Mouse (Mus musculus) CH12.LX (cell line): ENCODE measurements at regions not wholly inside any gene's neighbourhood (a gene's known extent, or its start where the extent isn't known, plus 50 kb on each side); places are given as distances from the start of the nearest gene placed in this dataset.

Experiments
- DNase-seq: peaks from one replicate; pipeline ENCODE4 v3.0.0-alpha.2; 2013; ENCODE audit errors: extremely low read depth
- H3K27ac ChIP-seq: 2 replicates; pipeline ENCODE4 v1.5.1; 2012; ENCODE audit warnings: low read depth, mild to moderate bottlenecking, control low read depth, moderate library complexity; ENCODE audit not compliant: insufficient read depth
- H3K27me3 ChIP-seq: replicated peaks from 2 replicates; pipeline ENCODE3; 2012; ENCODE audit warnings: inconsistent platforms
- H3K36me3 ChIP-seq, 2 experiments: replicated peaks in 1 of 2; 2 replicates each; pipeline versions ENCODE3 to v1.6.1; 2012; ENCODE audit warnings: inconsistent platforms in 1 of 2, low read length in 1 of 2, mild to moderate bottlenecking in 1 of 2, mixed read lengths in 1 of 2, moderate library complexity in 1 of 2; ENCODE audit not compliant: control insufficient read depth in 1 of 2, insufficient read depth in 1 of 2
- H3K4me1 ChIP-seq, 2 experiments: 2 replicates each; pipeline ENCODE4 v1.6.1; 2012; ENCODE audit warnings: inconsistent platforms in 1 of 2, moderate library complexity in 1 of 2; ENCODE audit not compliant: insufficient read depth in 2 of 2, control insufficient read depth in 1 of 2
- H3K4me2 ChIP-seq: 2 replicates; pipeline ENCODE4 v1.6.1; 2012; ENCODE audit warnings: low read depth, mild to moderate bottlenecking, control low read depth; ENCODE audit not compliant: poor library complexity, insufficient read depth, severe bottlenecking
- H3K4me3 ChIP-seq, 3 experiments: fragments of 150-350 bp in 1 of 3; sonication (generic) in 1 of 3; replicated peaks in 1 of 3; 2 replicates each; pipeline versions ENCODE3 to v1.5.1; 2011 to 2012; ENCODE audit warnings: low read depth in 2 of 3, low read length in 2 of 3, mild to moderate bottlenecking in 2 of 3, moderate library complexity in 2 of 3, control low read depth in 1 of 3, improper control_type of control experiment in 1 of 3, inconsistent platforms in 1 of 3, mixed read lengths in 1 of 3; ENCODE audit not compliant: poor library complexity in 1 of 3
- H3K79me2 ChIP-seq: replicated peaks from 2 replicates; pipeline ENCODE4 v1.6.1; 2012; ENCODE audit warnings: mild to moderate bottlenecking, moderate library complexity; ENCODE audit not compliant: control insufficient read depth, poor library complexity, insufficient read depth, severe bottlenecking; ENCODE audit errors: extremely low read depth
- H3K9ac ChIP-seq: 2 replicates; pipeline ENCODE4 v1.6.1; 2012; ENCODE audit warnings: low read depth, mild to moderate bottlenecking, control low read depth, moderate library complexity; ENCODE audit not compliant: insufficient read depth
- H3K9me3 ChIP-seq: replicated peaks from 2 replicates; pipeline ENCODE3; 2012; ENCODE audit warnings: low read length, inconsistent platforms, mixed read lengths
- CHD2 ChIP-seq: IDR thresholded peaks from 2 replicates; pipeline ENCODE4 v1.6.1; 2011; ENCODE audit warnings: low read length, improper control_type of control experiment
- E2F4 ChIP-seq: IDR thresholded peaks from 2 replicates; pipeline ENCODE4 v1.6.1; 2011; ENCODE audit warnings: low read depth, low read length, improper control_type of control experiment; ENCODE audit not compliant: insufficient replicate concordance
- ELF1 ChIP-seq: IDR thresholded peaks from 2 replicates; pipeline ENCODE4 v1.6.1; 2014; ENCODE audit warnings: low read depth, mild to moderate bottlenecking, inconsistent platforms, low read length, improper control_type of control experiment
- EP300 ChIP-seq: IDR thresholded peaks from 2 replicates; pipeline ENCODE4 v1.6.1; 2011; ENCODE audit warnings: low read length, improper control_type of control experiment
- GABPA ChIP-seq: IDR thresholded peaks from 2 replicates; pipeline ENCODE4 v1.6.1; 2012; ENCODE audit warnings: low read depth, low read length, improper control_type of control experiment, inconsistent platforms; ENCODE audit not compliant: insufficient replicate concordance
- IRF4 ChIP-seq: IDR thresholded peaks from 2 replicates; pipeline ENCODE4 v1.6.1; 2014; ENCODE audit warnings: low read depth, mild to moderate bottlenecking, inconsistent platforms, low read length, improper control_type of control experiment
- JUN ChIP-seq: IDR thresholded peaks from 2 replicates; pipeline ENCODE4 v1.6.1; 2011; ENCODE audit warnings: low read depth, mild to moderate bottlenecking, low read length, improper control_type of control experiment, moderate library complexity; ENCODE audit not compliant: insufficient read depth
- KAT2A ChIP-seq: IDR thresholded peaks from 2 replicates; pipeline ENCODE4 v1.6.1; 2012; ENCODE audit warnings: low read length, improper control_type of control experiment, inconsistent platforms; ENCODE audit not compliant: insufficient replicate concordance
- MAFK ChIP-seq: IDR thresholded peaks from 2 replicates; pipeline ENCODE4 v1.6.1; 2011; ENCODE audit warnings: low read length, improper control_type of control experiment; ENCODE audit not compliant: insufficient replicate concordance
- MAX ChIP-seq: IDR thresholded peaks from 2 replicates; pipeline ENCODE4 v1.6.1; 2011; ENCODE audit warnings: low read length, improper control_type of control experiment
- PAX5 ChIP-seq: IDR thresholded peaks from 2 replicates; pipeline ENCODE4 v1.6.1; 2012; ENCODE audit warnings: low read length, inconsistent platforms, mixed read lengths
- RAD21 ChIP-seq: IDR thresholded peaks from 2 replicates; pipeline ENCODE4 v1.6.1; 2011; ENCODE audit warnings: low read depth, mild to moderate bottlenecking, low read length, improper control_type of control experiment, moderate library complexity
- SIN3A ChIP-seq: IDR thresholded peaks from 2 replicates; pipeline ENCODE4 v1.6.1; 2012; ENCODE audit warnings: low read length, improper control_type of control experiment, inconsistent platforms
- TBP ChIP-seq: conservative IDR thresholded peaks from 2 replicates; pipeline ENCODE4 v1.6.1; 2011; ENCODE audit warnings: low read depth, low read length, improper control_type of control experiment
- UBTF ChIP-seq: IDR thresholded peaks from 2 replicates; pipeline ENCODE4 v1.6.1; 2012; ENCODE audit warnings: low read depth, mild to moderate bottlenecking, inconsistent platforms, low read length, improper control_type of control experiment, moderate library complexity
- ZC3H11A ChIP-seq: IDR thresholded peaks from 2 replicates; pipeline ENCODE4 v1.6.1; 2012; ENCODE audit warnings: low read depth, mild to moderate bottlenecking, inconsistent platforms, low read length, improper control_type of control experiment
- ZKSCAN1 ChIP-seq: IDR thresholded peaks from 2 replicates; pipeline ENCODE4 v1.6.1; 2012; ENCODE audit warnings: low read depth, inconsistent platforms, low read length, improper control_type of control experiment, borderline replicate concordance
- ZMIZ1 ChIP-seq: IDR thresholded peaks from 2 replicates; pipeline ENCODE4 v1.6.1; 2012; ENCODE audit warnings: low read depth, mild to moderate bottlenecking, inconsistent platforms, low read length, improper control_type of control experiment
- dilution Hi-C: fragments of 300-500 bp; cut with MboI; formaldehyde crosslinking; loops from 2 replicates; pipeline ENCODE4 v1.14.3; 2020; ENCODE audit warnings: low sequenced_read_pairs; ENCODE audit not compliant: extremely low pct_unique_long_range_greater_than_20kb, extremely low pct_ligation_motif_present
- in situ Hi-C: fragments of 300-500 bp; cut with MboI; formaldehyde crosslinking; loops from 3 replicates; pipeline ENCODE4 v1.14.3; 2019; ENCODE audit warnings: low sequenced_read_pairs, low pct_ligation_motif_present, low pct_unique_long_range_greater_than_20kb, mixed read lengths

- no peak overlapping the region for H3K4me3 ChIP-seq
- H3K9ac ChIP-seq, result no peak overlapping the region
- H3K4me2 ChIP-seq, result no peak overlapping the region
- dilution Hi-C loops, result no loop called here
- DNase-seq, result no peak
- no peaks in the 10 kb centered on the region for H3K79me2 ChIP-seq
- no peaks in the 10 kb centered on the region for H3K36me3 ChIP-seq
- no peak overlapping the region for H3K27ac ChIP-seq
- peaks cover 80% of the 10 kb centered on the region for H3K27me3 ChIP-seq
- in situ Hi-C loops, result no loop called here
- H3K4me1 ChIP-seq, result peaks cover 0 to 5% of the 10 kb centered on the region in 2 experiments; a peak in 1 of 4 replicates
- TF ChIP-seq MAX (no peak), ZKSCAN1 (peak; percentile 97), CHD2 (no peak)
- H3K9me3 ChIP-seq, result no peaks in the 10 kb centered on the region
Measured at GRCm38 (mm10) chr5:120297665-120298282, 133.7 kb upstream of the Lhx5 start.

- TF ChIP-seq GABPA, result no peak
- no peak for TF ChIP-seq TBP
- TF ChIP-seq MAFK, result no peak
- no peak overlapping the region for H3K9ac ChIP-seq
- peaks cover 85% of the 10 kb centered on the region for H3K27me3 ChIP-seq
- H3K79me2 ChIP-seq, result no peaks in the 10 kb centered on the region
- no peak overlapping the region for H3K27ac ChIP-seq
- in situ Hi-C loops, result loop anchor here (25.0 kb wide), 1 partner anchor 111 kb away; no protein-coding TSS in a partner anchor
- dilution Hi-C loops, result no loop called here
- no peak for DNase-seq
- no peak overlapping the region for H3K4me3 ChIP-seq
- H3K9me3 ChIP-seq, result no peaks in the 10 kb centered on the region
- H3K36me3 ChIP-seq, result no peaks in the 10 kb centered on the region
- peaks cover 0 to 5% of the 10 kb centered on the region in 2 experiments; a peak in 1 of 4 replicates for H3K4me1 ChIP-seq
- H3K4me2 ChIP-seq, result no peak overlapping the region
Measured at GRCm38 (mm10) chr5:120301672-120302071, 129.8 kb upstream of the Lhx5 start.

DNA sequence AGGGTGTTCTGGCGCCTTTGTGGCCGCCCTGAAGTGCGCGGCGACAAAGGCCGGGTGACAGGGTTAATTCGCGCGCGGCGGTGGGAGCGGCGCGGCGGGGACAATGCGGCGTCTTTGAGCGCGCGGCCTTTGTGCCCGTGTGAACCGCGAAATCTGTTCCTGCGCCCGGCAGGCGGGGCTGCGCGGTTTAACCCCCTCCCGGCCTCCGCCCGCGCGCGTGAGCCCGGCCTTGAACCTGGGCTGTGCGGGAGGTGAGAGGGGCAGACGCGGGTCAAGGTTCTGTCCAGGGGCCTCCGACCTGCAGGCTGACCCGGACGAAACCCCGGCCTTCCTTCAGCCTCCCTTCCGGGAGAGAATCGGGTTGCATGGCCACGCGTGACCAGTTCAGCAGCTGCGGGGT is 129.2 kb upstream of the Lhx5 start:
- DNase-seq, result no peak
- no peaks in the 10 kb centered on the region for H3K79me2 ChIP-seq
- H3K9me3 ChIP-seq, result no peaks in the 10 kb centered on the region
- in situ Hi-C loops (loop anchor here (25.0 kb wide), 1 partner anchor 110 kb away; no protein-coding TSS in a partner anchor), dilution Hi-C loops (no loop called here)
- peaks cover 81% of the 10 kb centered on the region for H3K27me3 ChIP-seq
- peaks cover 0 to 5% of the 10 kb centered on the region in 2 experiments; a peak in 1 of 4 replicates for H3K4me1 ChIP-seq
- TF ChIP-seq ZKSCAN1 (no peak), JUN (no peak), ZMIZ1 (no peak), E2F4 (no peak), EP300 (no peak), IRF4 (no peak), RAD21 (no peak), ELF1 (no peak), UBTF (no peak), ZC3H11A (no peak), SIN3A (no peak), KAT2A (no peak), PAX5 (no peak)
- no peak overlapping the region for H3K9ac ChIP-seq
- H3K4me2 ChIP-seq, result no peak overlapping the region
- no peak overlapping the region for H3K27ac ChIP-seq
- no peaks in the 10 kb centered on the region for H3K36me3 ChIP-seq
- no peak overlapping the region for H3K4me3 ChIP-seq
